Mouse (Mus musculus) spleen, adult 2 months (tissue): ENCODE results near the gene Dbi.

Experiments used
- CTCF ChIP-seq: fragments of 200-500 bp; IDR thresholded peaks from 2 replicates; pipeline ENCODE4 v1.5.1; 2011; ENCODE audit warnings: mild to moderate bottlenecking, inconsistent platforms; ENCODE audit not compliant: insufficient read depth, insufficient read length, insufficient replicate concordance; ENCODE audit errors: extremely low read depth
- POLR2A ChIP-seq: fragments of 200-500 bp; IDR thresholded peaks from 2 replicates; pipeline ENCODE4 v1.6.1; 2011; ENCODE audit warnings: low read depth, low read length, inconsistent platforms

GRCm38 (mm10) chr1:120170307-120170706 lies 49.4 kb upstream of the Dbi start:
- TF ChIP-seq CTCF (no peak), POLR2A (no peak)
